Comparison of ENCODE assay signal across 15 mouse cellular contexts in the genomic region with DNA sequence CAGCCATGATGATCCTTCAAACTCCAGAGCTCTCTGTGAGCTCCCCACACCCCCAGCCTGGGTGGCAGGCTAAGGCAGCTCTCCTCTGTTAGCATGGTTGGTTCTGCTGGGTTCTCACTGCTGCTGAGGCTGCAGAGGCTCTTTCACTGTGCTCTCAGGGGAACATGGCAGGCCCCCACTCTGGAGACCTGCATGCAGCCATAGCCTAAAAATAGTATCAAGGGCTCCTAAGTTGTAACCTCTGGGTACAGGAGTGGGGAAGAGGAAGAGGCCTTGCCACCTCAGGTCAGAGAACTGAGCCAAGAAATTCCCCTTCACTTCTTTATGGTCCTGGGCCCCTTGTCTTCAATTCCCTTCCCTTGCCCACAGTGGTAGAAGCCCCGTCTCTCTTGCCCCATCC. TPM values are rescaled to one million over a fixed set of nuclear protein-coding genes. Genes with fewer than 3 reads are reported as not detected.
DNase-seq lines count a peak whose midpoint lies in the region; ATAC-seq and TF ChIP-seq lines count a peak whose summit lies in the region.
"Had no signal": no experiment of that assay in that cellular context is flagged by ENCODE, and none has a peak within 500 bp of the region (broad histone marks: within the 10 kb centered on the region; RNA-seq: fewer than 3 reads in every experiment).

No protein-coding gene starts in this region.

- H3K9ac ChIP-seq in heart, embryonic 13.5 days = peak overlapping the region; percentile 48; the same call in 1 of the 2 replicates
- H3K9ac ChIP-seq in stomach, embryonic 15.5 days = no peak overlapping the region
- no peak overlapping the region for H3K9ac ChIP-seq in stomach, postnatal 0 days (ENCODE audit: low read length)
- H3K9ac ChIP-seq in intestine, embryonic 16.5 days (ENCODE audit: low read depth, low read length) = peak overlapping the region; percentile 56; the same call in 1 of the 2 replicates
- H3K9ac ChIP-seq in midbrain, embryonic 11.5 days (ENCODE audit: low read length) = no peak overlapping the region
- H3K9ac ChIP-seq: hindbrain, embryonic 15.5 days had no signal

- H3K36me3 ChIP-seq in heart, embryonic 13.5 days = no peaks in the 10 kb centered on the region
- no peaks in the 10 kb centered on the region for H3K36me3 ChIP-seq in stomach, embryonic 15.5 days
- H3K36me3 ChIP-seq in stomach, postnatal 0 days (ENCODE audit: control insufficient read depth, insufficient read depth, low read length) = no peaks in the 10 kb centered on the region
- H3K36me3 ChIP-seq in intestine, embryonic 16.5 days (ENCODE audit: control insufficient read depth, insufficient read depth, low read length) = no peaks in the 10 kb centered on the region
- H3K36me3 ChIP-seq in small intestine, adult 2 months (ENCODE audit: control insufficient read depth, insufficient read depth, low read length) = peaks cover 16% of the 10 kb centered on the region
- H3K36me3 ChIP-seq in midbrain, embryonic 11.5 days (ENCODE audit: control insufficient read depth, insufficient read depth, low read length) = no peaks in the 10 kb centered on the region
- H3K36me3 ChIP-seq: hindbrain, embryonic 15.5 days; limb, embryonic 10.5 days had no signal

- TF ChIP-seq POLR2A in small intestine, adult 2 months (IDR thresholded peaks at IDR 0.05; ENCODE audit: low read depth, low read length) = no peak

- 68% methylated on average over 1 of the region's 1 CpGs for WGBS in heart, embryonic 13.5 days
- 76% methylated on average over 1 of the region's 1 CpGs for WGBS in stomach, embryonic 15.5 days
- 91% methylated on average over 1 of the region's 1 CpGs for WGBS in stomach, postnatal 0 days
- 56% methylated on average over 1 of the region's 1 CpGs for whole genome bisulfite sequencing in intestine, embryonic 16.5 days
- 77% methylated on average over 1 of the region's 1 CpGs for WGBS in small intestine, adult 2 months
- 81% methylated on average over 1 of the region's 1 CpGs for WGBS in midbrain, embryonic 11.5 days

- no peak for ATAC-seq in heart, embryonic 13.5 days (ENCODE audit: extremely low read depth, insufficient number of reproducible peaks, low FRiP score, low TSS enrichment)
- no peak for ATAC-seq in stomach, embryonic 15.5 days (ENCODE audit: insufficient read depth, low FRiP score, low read depth)
- ATAC-seq in stomach, postnatal 0 days (ENCODE audit: low FRiP score, low TSS enrichment) = no peak
- ATAC-seq in intestine, embryonic 16.5 days = no peak
- no peak for ATAC-seq in midbrain, embryonic 11.5 days (ENCODE audit: low FRiP score)
- ATAC-seq: forebrain, embryonic 14.5 days had no signal

- no peaks in the 10 kb centered on the region for H3K9me3 ChIP-seq in heart, embryonic 13.5 days
- no peaks in the 10 kb centered on the region for H3K9me3 ChIP-seq in stomach, embryonic 15.5 days
- no peaks in the 10 kb centered on the region for H3K9me3 ChIP-seq in stomach, postnatal 0 days (ENCODE audit: control insufficient read depth, low read length)
- H3K9me3 ChIP-seq in intestine, embryonic 16.5 days (ENCODE audit: control insufficient read depth, low read length) = no peaks in the 10 kb centered on the region
- no peaks in the 10 kb centered on the region for H3K9me3 ChIP-seq in midbrain, embryonic 11.5 days (ENCODE audit: control insufficient read depth, low read length)
- H3K9me3 ChIP-seq: G1E; hindbrain, embryonic 15.5 days; limb, embryonic 10.5 days had no signal

- no peak overlapping the region for H3K4me3 ChIP-seq in heart, embryonic 13.5 days
- H3K4me3 ChIP-seq in stomach, embryonic 15.5 days (replicated peaks) = no peak overlapping the region
- no peak overlapping the region for H3K4me3 ChIP-seq in stomach, postnatal 0 days (ENCODE audit: low read depth, low read length)
- H3K4me3 ChIP-seq in intestine, embryonic 16.5 days (ENCODE audit: low read length) = no peak overlapping the region
- peak overlapping the region; percentile 57 for H3K4me3 ChIP-seq in small intestine, adult 2 months (ENCODE audit: low read depth, low read length)
- H3K4me3 ChIP-seq in midbrain, embryonic 11.5 days (ENCODE audit: low read depth, low read length) = no peak overlapping the region
- H3K4me3 ChIP-seq: hindbrain, embryonic 15.5 days; limb, embryonic 10.5 days had no signal

- H3K27me3 ChIP-seq in heart, embryonic 13.5 days (replicated peaks) = peaks cover 15% of the 10 kb centered on the region
- no peaks in the 10 kb centered on the region for H3K27me3 ChIP-seq in stomach, embryonic 15.5 days (replicated peaks)
- no peaks in the 10 kb centered on the region for H3K27me3 ChIP-seq in stomach, postnatal 0 days (ENCODE audit: control insufficient read depth, insufficient read depth, low read length)
- H3K27me3 ChIP-seq in intestine, embryonic 16.5 days (replicated peaks; ENCODE audit: control insufficient read depth, insufficient read depth, low read length) = no peaks in the 10 kb centered on the region
- no peaks in the 10 kb centered on the region for H3K27me3 ChIP-seq in small intestine, adult 2 months (ENCODE audit: control insufficient read depth, insufficient read depth, low read length)
- H3K27me3 ChIP-seq in midbrain, embryonic 11.5 days (ENCODE audit: control insufficient read depth, insufficient read depth, low read length) = no peaks in the 10 kb centered on the region
- H3K27me3 ChIP-seq: hindbrain, embryonic 15.5 days had no signal

- peaks cover 38% of the 10 kb centered on the region for H3K4me1 ChIP-seq in heart, embryonic 13.5 days
- H3K4me1 ChIP-seq in stomach, embryonic 15.5 days = peaks cover 32% of the 10 kb centered on the region
- H3K4me1 ChIP-seq in stomach, postnatal 0 days (replicated peaks; ENCODE audit: control insufficient read depth, insufficient read depth) = peaks cover 8% of the 10 kb centered on the region; the same call in 1 of the 2 replicates
- peaks cover 44% of the 10 kb centered on the region for H3K4me1 ChIP-seq in intestine, embryonic 16.5 days (ENCODE audit: control insufficient read depth, insufficient read depth, low read length)
- peaks cover 58% of the 10 kb centered on the region for H3K4me1 ChIP-seq in small intestine, adult 2 months (ENCODE audit: control insufficient read depth, insufficient read depth, insufficient read length, low read length)
- no peaks in the 10 kb centered on the region for H3K4me1 ChIP-seq in midbrain, embryonic 11.5 days (ENCODE audit: control insufficient read depth, insufficient read depth, low read length)
- H3K4me1 ChIP-seq: hindbrain, embryonic 15.5 days had no signal

- DNase-seq in heart, adult 18-20 months = no peak
- DNase-seq in stomach, postnatal 0 days (ENCODE audit: low spot score) = no peak
- DNase-seq in cerebellum, adult 8-10 months = no peak
- DNase-seq in midbrain, embryonic 11.5 days (ENCODE audit: low spot score, missing footprints) = no peak
- DNase-seq: cerebellum, adult 2 months; kidney, adult 2 months; retina, postnatal 1 day had no signal

- no peak for TF ChIP-seq EP300 in stomach, postnatal 0 days (optimal IDR thresholded peaks at IDR 0.05)

- H3K4me2 ChIP-seq in heart, embryonic 13.5 days = no peak overlapping the region
- H3K4me2 ChIP-seq in stomach, embryonic 15.5 days = 0 out of 2 replicates have a peak overlapping the region, but pooled peaks have one; percentile 3
- H3K4me2 ChIP-seq in stomach, postnatal 0 days (replicated peaks; ENCODE audit: low read depth) = no peak overlapping the region
- H3K4me2 ChIP-seq in intestine, embryonic 16.5 days (ENCODE audit: low read depth, low read length) = no peak overlapping the region
- no peak overlapping the region for H3K4me2 ChIP-seq in midbrain, embryonic 11.5 days
- H3K4me2 ChIP-seq: hindbrain, embryonic 15.5 days had no signal

- no peak overlapping the region for H3K27ac ChIP-seq in heart, embryonic 13.5 days (replicated peaks)
- H3K27ac ChIP-seq in stomach, embryonic 15.5 days = no peak overlapping the region
- H3K27ac ChIP-seq in stomach, postnatal 0 days (replicated peaks) = no peak overlapping the region
- H3K27ac ChIP-seq in intestine, embryonic 16.5 days (ENCODE audit: low read length) = 0 out of 2 replicates have a peak overlapping the region, but pooled peaks have one; percentile 2
- no peak overlapping the region for H3K27ac ChIP-seq in small intestine, adult 2 months (ENCODE audit: insufficient read depth, low read depth, low read length)
- no peak overlapping the region for H3K27ac ChIP-seq in midbrain, embryonic 11.5 days (ENCODE audit: low read depth, low read length)
- H3K27ac ChIP-seq: hindbrain, embryonic 15.5 days; limb, embryonic 10.5 days had no signal

- TF ChIP-seq CTCF in stomach, postnatal 0 days (IDR thresholded peaks at IDR 0.05; ENCODE audit: low read depth) = no peak
- TF ChIP-seq CTCF in small intestine, adult 2 months (IDR thresholded peaks at IDR 0.05; ENCODE audit: extremely low read depth, insufficient read length, insufficient replicate concordance, low read depth, low read length) = no peak

RNA-seq across cellular contexts. Expression of a gene that starts 19.6 kb away (rescaled TPM):
- polyA plus RNA-seq in heart, embryonic 13.5 days (2015; fragmentation: Nextera tagmentation; extraction: Ambion mirVana) = 5.6 and 5.8 TPM in 2 replicates
- total RNA-seq in heart, adult 18-20 months (2021) = 10 to 100 TPM; 15.3 to 20.3 TPM
- polyA plus RNA-seq in stomach, embryonic 15.5 days (2015; fragmentation: Nextera tagmentation; extraction: Ambion mirVana) = 21.2 and 21.5 TPM in 2 replicates
- 18.2 and 22.1 TPM in 2 replicates for polyA plus RNA-seq in stomach, postnatal 0 days (2015; fragmentation: Nextera tagmentation; extraction: Ambion mirVana)
- polyA plus RNA-seq in intestine, embryonic 16.5 days (2015; fragmentation: Nextera tagmentation; extraction: Ambion mirVana) = 40.2 and 42.3 TPM in 2 replicates
- 105 and 122 TPM in 2 replicates for polyA plus RNA-seq in small intestine, adult 2 months (2012; rRNA removed)
- 2.4 and 2.8 TPM in 2 replicates for polyA plus RNA-seq in midbrain, embryonic 11.5 days (2014; fragmentation: Nextera tagmentation; extraction: Ambion mirVana)

Comparison
In these comparisons a context has a peak if more than half of its experiments do, and no peak if none do; other contexts are left out.
1. H3K9ac ChIP-seq: peak in heart, embryonic 13.5 days (single experiment) and intestine, embryonic 16.5 days (single experiment); none in stomach, embryonic 15.5 days (single experiment), stomach, postnatal 0 days (single experiment) and midbrain, embryonic 11.5 days (single experiment).